Mouse (Mus musculus): ENCODE data around the gene Gm4187. TPM values are rescaled to one million over a fixed set of nuclear protein-coding genes. Genes with fewer than 3 reads are reported as not detected.
"Not testable (repeated sequence)": the region's sequence is repeated elsewhere in the genome, so short reads cannot be mapped to it uniquely, and the experiment has no call there.

Gm4187 gene
- polyA plus RNA-seq (2011; ENCODE audit: insufficient read length, low read depth, missing spikeins) = not detected in 2 replicates

GRCm38 (mm10) chr7:22329617-22330016 lies at the start of gene Gm4187:
Gene Gm4187, minus strand, starts transcription at chr7:22329717.
- H3K4me1 ChIP-seq (ENCODE audit: control insufficient read depth, insufficient read depth, low read length); H3K4me3 ChIP-seq (ENCODE audit: insufficient read depth, low read length); H3K27ac ChIP-seq (ENCODE audit: insufficient read depth, low read length): not testable (repeated sequence)

DNA sequence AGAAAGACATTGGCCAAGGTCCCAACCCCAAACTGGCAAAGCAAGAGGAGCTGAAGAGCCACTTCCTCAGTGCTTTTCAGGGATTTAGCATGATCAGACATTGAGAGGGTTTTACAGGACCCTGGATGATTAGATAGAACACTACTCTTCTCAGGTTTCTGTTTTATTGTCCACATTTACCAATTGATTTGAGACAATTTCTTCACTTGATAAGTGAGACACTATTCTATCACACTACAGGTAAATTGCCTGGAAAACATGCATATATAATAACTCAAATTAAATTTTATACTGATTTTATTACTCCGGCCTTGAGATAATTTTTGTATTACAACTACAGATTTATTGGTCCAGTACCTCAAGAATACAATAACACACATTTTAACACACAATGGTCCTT lies 41.4 kb upstream of the Gm4187 start, which contains the start of gene Gm8660:
TSS of gene Gm8660 (minus strand) at position 101 of the 400 bp plus-strand sequence.
- H3K4me1 ChIP-seq (ENCODE audit: control insufficient read depth, insufficient read depth, low read length); H3K4me3 ChIP-seq (ENCODE audit: insufficient read depth, low read length); H3K27ac ChIP-seq (ENCODE audit: insufficient read depth, low read length): not testable (repeated sequence)

Other genes starting within 250 kb of the Gm4187 start
- gene Gm16451, start 211.5 kb downstream of the Gm4187 start, polyA plus RNA-seq (2011; ENCODE audit: insufficient read length, low read depth, missing spikeins) = not detected in 2 replicates
- gene Gm10666, start 195.0 kb downstream of the Gm4187 start, polyA plus RNA-seq (2011; ENCODE audit: insufficient read length, low read depth, missing spikeins) = not detected in 2 replicates
- not detected in 2 replicates for gene Vmn1r142, start 165.7 kb downstream of the Gm4187 start, polyA plus RNA-seq (2011; ENCODE audit: insufficient read length, low read depth, missing spikeins)
- not detected in 2 replicates for gene Vmn1r143, start 140.3 kb downstream of the Gm4187 start, polyA plus RNA-seq (2011; ENCODE audit: insufficient read length, low read depth, missing spikeins)
- gene Gm8653, start 128.5 kb downstream of the Gm4187 start, polyA plus RNA-seq (2011; ENCODE audit: insufficient read length, low read depth, missing spikeins) = not detected in 2 replicates
- not detected in 2 replicates for gene Gm8453, start 100.2 kb downstream of the Gm4187 start, polyA plus RNA-seq (2011; ENCODE audit: insufficient read length, low read depth, missing spikeins)
- gene Gm8660, start 41.3 kb upstream of the Gm4187 start, polyA plus RNA-seq (2011; ENCODE audit: insufficient read length, low read depth, missing spikeins) = not detected in 2 replicates
- not detected in 2 replicates for gene Vmn1r148, start 83.9 kb upstream of the Gm4187 start, polyA plus RNA-seq (2011; ENCODE audit: insufficient read length, low read depth, missing spikeins)
- gene Vmn1r149, start 108.5 kb upstream of the Gm4187 start, polyA plus RNA-seq (2011; ENCODE audit: insufficient read length, low read depth, missing spikeins) = not detected in 2 replicates
- not detected in 2 replicates for gene Gm10665, start 134.4 kb upstream of the Gm4187 start, polyA plus RNA-seq (2011; ENCODE audit: insufficient read length, low read depth, missing spikeins)
- gene Vmn1r151, start 170.0 kb upstream of the Gm4187 start, polyA plus RNA-seq (2011; ENCODE audit: insufficient read length, low read depth, missing spikeins) = not detected in 2 replicates
- not detected in 2 replicates for gene Vmn1r152, start 193.2 kb upstream of the Gm4187 start, polyA plus RNA-seq (2011; ENCODE audit: insufficient read length, low read depth, missing spikeins)
- not detected in 2 replicates for gene Gm8677, start 205.2 kb upstream of the Gm4187 start, polyA plus RNA-seq (2011; ENCODE audit: insufficient read length, low read depth, missing spikeins)
- gene Gm4201, start 235.6 kb upstream of the Gm4187 start, polyA plus RNA-seq (2011; ENCODE audit: insufficient read length, low read depth, missing spikeins) = not detected in 2 replicates

Measured in embryonic fibroblast, embryonic 13.5 days (primary cell).